Mouse (Mus musculus) left cerebral cortex, adult 2 months (tissue): ENCODE measurements around the gene Tspan17. TPM values are rescaled to one million over a fixed set of nuclear protein-coding genes. Genes with fewer than 3 reads are reported as not detected.

Experiments
- DNase-seq, 2 experiments: peaks; one replicate each; pipeline ENCODE4 v3.0.0; 2021 to 2022; ENCODE audit warnings: low spot score in 2 of 2, mixed read lengths in 1 of 2; ENCODE audit errors: extremely low spot score in 1 of 2
- H3K27ac ChIP-seq: fragments of 200-600 bp; 2 replicates; pipeline ENCODE4 v1.8.1; 2022
- H3K4me3 ChIP-seq: fragments of 200-600 bp; 2 replicates; pipeline ENCODE4 v1.8.1; 2022
- CTCF ChIP-seq: fragments of 200-600 bp; IDR thresholded peaks from 2 replicates; pipeline ENCODE4 v1.8.1; 2022; ENCODE audit warnings: antibody characterized with exemption, mild to moderate bottlenecking, moderate library complexity
- intact Hi-C: fragments of 180-260 bp; cut with DNase I; formaldehyde crosslinking; loops from one replicate; pipeline ENCODE4 v1.15.1; 2025
- total RNA-seq, 2 experiments: library from RNA; stranded (reverse); gene quantifications; 2 replicates each; pipeline ENCODE4 v1.2.3; 2021

Tspan17 gene
- total RNA-seq, 2 experiments from 2014 or later, result 91.7 to 95.3 TPM

DNA sequence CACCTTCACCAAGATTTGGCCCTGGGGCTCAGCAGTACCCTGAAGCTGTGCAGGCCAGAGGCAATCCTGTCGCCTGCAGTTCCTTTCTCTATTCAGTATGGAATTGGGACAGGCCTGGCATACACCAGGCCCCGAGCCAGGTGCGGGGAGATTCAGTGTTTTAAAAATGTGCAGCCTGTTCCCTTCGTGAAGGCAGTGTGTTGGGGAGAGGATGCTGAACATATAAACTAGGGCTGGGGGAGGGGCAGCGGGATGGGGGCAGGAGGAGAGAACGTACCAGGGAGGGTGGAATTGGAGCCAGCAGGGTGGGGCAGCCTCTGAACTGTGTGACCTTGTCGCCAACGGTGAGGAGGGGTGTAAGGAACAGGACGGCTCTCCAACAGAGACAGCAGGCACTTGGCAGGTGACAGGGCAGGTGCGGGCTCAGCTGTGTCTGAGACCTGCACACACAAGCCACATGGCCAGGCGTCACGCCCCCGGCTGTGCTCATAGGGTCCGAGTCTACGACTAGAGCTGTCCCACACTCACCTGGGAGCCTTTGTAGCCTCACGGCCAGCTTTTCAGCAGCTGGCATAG lies 4.9 kb downstream of the Tspan17 start:
- intact Hi-C loops, result loop anchor here (2.0 kb wide), 1 partner anchor 35 kb away; no protein-coding TSS in a partner anchor
- Histone ChIP-seq H3K4me3 (no peak overlapping the region), H3K27ac (peak overlapping the region; percentile 67)
- DNase-seq, result peak in 1 of 2 experiments; percentile 58
- TF ChIP-seq CTCF, result no peak

DNA sequence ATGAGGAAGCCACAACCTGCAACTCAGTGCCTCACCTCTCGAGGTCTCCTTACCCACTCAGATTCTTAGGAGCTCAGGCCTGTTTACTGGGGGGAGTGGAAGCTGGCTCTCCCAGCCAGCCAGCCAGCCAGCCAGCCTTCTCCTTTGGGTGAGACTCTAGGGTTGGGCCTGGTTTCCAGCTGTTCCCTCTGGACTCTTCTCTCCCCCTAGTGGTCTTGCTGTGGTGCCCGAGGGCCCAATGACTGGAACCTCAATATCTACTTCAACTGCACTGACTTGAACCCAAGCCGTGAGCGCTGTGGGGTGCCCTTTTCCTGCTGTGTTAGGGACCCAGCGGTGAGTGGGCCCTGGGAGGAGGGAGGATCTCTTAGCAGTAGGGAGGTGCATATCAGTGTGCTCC lies 5.7 kb downstream of the Tspan17 start:
- Histone ChIP-seq H3K27ac (peak overlapping the region; percentile 58), H3K4me3 (no peak overlapping the region)
- no peak for DNase-seq
- TF ChIP-seq CTCF, result peak; percentile 39
- intact Hi-C loops, result loop anchor here (2.0 to 5.0 kb wide), 2 partner anchors 36 to 207 kb away; no protein-coding TSS in a partner anchor

DNA sequence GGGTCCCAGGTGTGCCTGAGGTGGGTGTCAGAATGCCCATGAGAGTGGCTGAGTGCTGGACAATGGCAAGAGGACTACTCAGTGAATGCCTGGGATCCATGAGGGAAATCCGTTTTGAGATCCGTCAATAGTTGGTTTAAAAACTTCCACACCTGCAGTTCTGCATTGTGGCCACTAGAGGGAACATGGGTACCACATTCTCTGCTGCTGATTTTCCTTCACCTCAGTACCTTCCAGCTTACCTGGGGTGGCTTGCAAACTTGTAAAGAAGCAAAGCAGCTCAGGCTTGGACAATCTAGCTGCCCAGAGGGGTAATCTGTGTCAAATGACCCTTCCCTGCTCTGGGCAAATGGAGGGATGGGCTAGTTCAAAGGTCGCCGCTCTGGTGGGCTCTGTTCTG lies 8.2 kb downstream of the Tspan17 start:
- H3K27ac ChIP-seq, result peak overlapping the region; percentile 84
- DNase-seq, result peak; percentile 44 to 51
- peak; percentile 93 for TF ChIP-seq CTCF

DNA sequence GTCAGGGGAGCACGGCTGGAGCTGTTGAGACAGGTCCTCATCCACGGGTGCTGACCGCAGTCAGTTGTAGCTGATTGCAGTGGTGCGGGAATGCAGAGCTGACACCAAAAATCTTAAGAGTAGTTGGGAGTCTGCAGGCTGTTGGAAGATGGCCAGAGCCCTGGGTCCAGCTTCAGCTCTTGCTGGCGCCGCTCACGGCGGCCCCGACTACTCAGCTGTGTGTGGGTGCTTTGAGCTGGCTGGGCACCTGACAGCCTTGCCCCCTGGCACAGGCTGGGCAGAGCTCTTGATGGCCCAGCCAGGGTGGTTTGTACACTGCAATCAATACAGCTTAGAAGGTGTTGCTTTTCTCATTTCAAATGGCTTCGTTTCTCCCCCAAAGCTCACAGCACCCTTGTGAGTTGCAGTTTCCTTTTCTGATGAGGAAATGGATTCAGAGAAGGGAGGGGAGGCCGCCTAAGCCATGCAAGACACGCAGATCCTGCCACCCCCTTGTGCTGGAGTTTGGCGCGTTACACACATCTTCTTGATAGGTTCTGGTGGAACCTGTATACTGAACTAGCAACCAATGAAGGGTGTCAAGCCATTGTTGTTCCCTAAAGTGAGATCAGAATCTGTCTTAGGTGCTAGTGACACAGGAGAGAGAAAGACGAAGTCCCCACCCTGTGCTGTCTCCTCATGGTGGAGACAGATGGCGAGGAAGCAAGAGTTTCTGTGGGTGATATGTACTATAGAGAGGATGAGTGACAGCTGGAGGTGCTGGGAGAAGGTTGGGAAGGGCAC lies 8.9 kb downstream of the Tspan17 start:
- no peak overlapping the region for H3K4me3 ChIP-seq
- peak overlapping the region; percentile 84 for H3K27ac ChIP-seq
- intact Hi-C loops, result loop anchor here (2.0 to 5.0 kb wide), 4 partner anchors 81 to 381 kb away; partner anchors contain the start of gene Unc5a
- no peak for TF ChIP-seq CTCF
- peak in 1 of 2 experiments; percentile 50 for DNase-seq

More for the DNA sequence above, 8.2 kb downstream of the Tspan17 start:
- intact Hi-C loops, result loop anchor here (2.0 to 5.0 kb wide), 2 partner anchors 81 to 205 kb away; no protein-coding TSS in a partner anchor
- H3K4me3 ChIP-seq, result no peak overlapping the region

DNA sequence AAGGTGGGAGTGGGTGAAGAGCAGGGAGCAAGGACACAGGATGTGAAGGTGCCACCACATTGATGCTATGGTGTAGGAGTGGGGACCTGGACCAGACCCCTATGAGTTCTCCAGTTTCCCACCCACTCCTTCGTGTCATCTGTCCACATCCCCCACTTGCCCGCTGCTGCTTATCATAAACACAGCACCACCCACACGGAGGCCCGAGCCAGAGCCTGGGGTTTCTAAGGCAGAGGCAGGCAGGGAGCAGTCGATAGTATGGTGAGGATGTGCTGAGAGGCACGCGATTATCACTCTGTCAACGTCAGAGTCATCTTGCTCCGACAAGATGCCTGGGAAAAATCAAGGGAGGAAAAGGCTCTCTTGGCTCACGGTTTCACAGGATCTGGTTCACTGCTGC lies 9.6 kb downstream of the Tspan17 start:
- H3K4me3 ChIP-seq, result no peak overlapping the region
- intact Hi-C loops, result loop anchor here (1.0 to 5.0 kb wide), 4 partner anchors 150 to 380 kb away; partner anchors contain the start of gene Unc5a
- DNase-seq, result peak; percentile 62 to 72
- peak overlapping the region; percentile 84 for H3K27ac ChIP-seq
- no peak for TF ChIP-seq CTCF

DNA sequence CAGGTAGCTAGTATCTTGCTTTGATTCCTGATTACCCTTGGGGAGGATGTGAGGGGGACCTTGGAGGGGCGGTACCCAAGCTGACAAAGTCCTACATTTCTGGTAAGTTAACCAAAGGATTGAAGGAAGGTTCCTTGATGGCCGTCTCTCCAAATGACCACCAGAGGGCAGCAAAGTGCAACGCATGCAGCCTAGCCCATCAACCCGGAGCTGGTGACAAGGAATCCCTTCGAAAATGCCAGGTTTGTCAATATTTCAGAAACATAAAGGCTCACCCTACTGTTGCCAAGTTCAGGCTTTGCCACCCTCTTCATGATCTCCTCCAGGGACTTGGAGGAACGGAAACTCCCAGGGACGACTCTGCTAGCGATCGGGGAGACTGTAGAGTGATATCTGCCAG lies 10.5 kb downstream of the Tspan17 start:
- DNase-seq, result peak; percentile 79 to 80
- Histone ChIP-seq H3K4me3 (no peak overlapping the region), H3K27ac (no peak overlapping the region)
- intact Hi-C loops, result loop anchor here (1.0 to 5.0 kb wide), 4 partner anchors 149 to 379 kb away; partner anchors contain the start of gene Unc5a
- TF ChIP-seq CTCF, result peak; percentile 96

DNA sequence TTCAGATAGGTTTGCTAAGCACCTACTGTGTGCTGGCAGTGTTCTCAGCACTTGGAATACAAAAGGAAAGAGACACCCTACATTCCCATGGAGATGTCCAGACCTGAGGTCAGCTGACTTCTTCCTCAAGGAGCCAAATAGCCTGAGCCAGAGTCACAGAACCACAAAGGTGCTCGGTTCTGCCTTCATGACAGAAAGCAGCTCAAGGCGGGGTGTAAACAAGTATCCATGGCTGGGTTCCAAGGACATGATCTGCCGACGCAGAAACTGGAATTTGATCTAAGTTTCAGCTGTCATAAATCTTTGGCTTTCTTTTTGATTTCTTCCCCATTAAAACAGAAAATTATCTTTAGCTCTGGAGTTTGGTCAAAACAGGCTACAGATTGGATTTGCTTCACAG lies 11.0 kb downstream of the Tspan17 start:
- no peak overlapping the region for H3K27ac ChIP-seq
- TF ChIP-seq CTCF, result no peak
- DNase-seq, result no peak
- intact Hi-C loops, result no loop called here
- no peak overlapping the region for H3K4me3 ChIP-seq

DNA sequence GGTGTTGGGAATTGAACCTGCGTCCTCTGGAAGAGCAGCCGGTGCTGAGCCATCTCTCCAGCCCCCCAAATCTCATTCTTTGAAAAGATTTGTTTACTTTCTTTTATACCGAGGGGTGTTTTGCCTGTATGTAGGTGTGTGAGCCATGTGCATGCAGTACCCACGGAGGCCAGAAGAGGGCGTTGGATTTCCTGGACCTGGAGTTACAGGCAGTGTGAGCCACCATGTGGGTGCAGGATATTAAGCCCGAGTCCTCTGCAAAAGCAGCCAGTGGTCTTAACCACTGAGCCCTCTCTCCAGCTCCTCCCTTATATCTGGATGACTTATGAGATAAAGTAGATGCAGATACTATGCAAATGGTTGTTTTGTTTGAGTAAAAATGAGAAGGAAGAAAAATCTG lies 13.8 kb downstream of the Tspan17 start:
- TF ChIP-seq CTCF, result peak; percentile 41
- DNase-seq, result no peak
- no peak overlapping the region for H3K27ac ChIP-seq
- no peak overlapping the region for H3K4me3 ChIP-seq
- intact Hi-C loops, result no loop called here

DNA sequence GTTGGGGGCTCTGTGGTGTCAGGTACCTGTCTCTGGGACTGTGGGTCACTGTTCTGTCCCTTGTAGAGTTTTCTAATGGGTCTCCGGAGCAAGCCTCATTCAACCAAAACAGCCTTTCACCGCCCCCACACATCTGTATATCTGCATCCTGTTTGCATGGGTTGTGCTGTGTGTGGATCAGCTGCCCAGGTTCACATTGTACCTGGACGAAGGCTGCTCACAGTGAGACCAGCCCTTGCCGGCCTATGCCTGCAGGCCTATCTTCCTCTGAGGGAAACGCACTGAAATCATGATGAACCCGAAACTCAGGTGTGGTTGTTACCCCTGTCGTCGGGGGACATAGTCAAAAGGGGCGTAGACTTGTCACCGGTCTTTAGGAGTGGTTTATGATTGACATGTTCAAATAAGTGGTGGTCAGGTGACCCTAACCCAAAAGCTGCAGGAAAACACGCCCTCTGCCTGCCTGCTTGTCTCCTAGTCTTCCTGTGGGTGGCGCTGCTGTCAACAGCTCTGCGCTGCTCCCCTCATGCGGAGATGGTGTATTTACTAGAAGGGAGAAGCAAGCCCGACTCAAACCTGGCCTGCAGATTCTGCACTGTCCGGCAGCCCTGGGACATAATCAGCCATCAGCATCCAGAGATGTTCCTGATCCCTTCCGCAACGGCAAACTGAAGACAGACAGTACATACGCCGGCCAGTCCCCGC lies 16.1 kb downstream of the Tspan17 start:
- Histone ChIP-seq H3K27ac (no peak overlapping the region), H3K4me3 (no peak overlapping the region)
- peak; percentile 39 to 49 for DNase-seq
- peak; percentile 72 for TF ChIP-seq CTCF
- intact Hi-C loops, result no loop called here

DNA sequence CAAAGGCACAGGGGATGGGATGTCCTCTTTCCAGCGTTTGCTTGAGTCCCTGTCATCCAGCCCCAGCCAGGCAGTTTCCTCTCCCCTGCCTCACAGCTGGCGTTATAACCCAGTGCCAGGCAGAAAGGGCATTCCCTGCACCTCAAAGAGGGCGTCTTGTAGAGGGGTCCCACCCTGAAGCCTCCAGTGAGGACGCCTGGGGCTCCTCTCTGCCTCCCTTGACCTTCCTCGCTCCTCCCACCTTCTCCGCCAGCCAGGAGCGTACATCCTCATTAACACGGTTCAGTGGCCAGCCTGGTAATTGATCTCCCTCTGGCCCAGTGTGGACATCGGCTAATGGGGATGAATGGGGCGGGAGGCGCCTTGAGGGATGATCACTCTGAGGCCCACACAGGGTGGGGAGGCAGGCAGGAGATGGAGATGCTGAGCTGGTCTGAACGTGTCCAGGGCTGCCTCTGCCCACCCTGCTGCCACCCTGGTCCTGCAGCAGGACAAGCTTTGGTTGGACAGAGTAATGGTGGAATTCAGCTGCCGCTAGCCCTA lies 17.3 kb downstream of the Tspan17 start:
- Histone ChIP-seq H3K4me3 (no peak overlapping the region), H3K27ac (no peak overlapping the region)
- TF ChIP-seq CTCF, result no peak
- intact Hi-C loops, result no loop called here
- no peak for DNase-seq

DNA sequence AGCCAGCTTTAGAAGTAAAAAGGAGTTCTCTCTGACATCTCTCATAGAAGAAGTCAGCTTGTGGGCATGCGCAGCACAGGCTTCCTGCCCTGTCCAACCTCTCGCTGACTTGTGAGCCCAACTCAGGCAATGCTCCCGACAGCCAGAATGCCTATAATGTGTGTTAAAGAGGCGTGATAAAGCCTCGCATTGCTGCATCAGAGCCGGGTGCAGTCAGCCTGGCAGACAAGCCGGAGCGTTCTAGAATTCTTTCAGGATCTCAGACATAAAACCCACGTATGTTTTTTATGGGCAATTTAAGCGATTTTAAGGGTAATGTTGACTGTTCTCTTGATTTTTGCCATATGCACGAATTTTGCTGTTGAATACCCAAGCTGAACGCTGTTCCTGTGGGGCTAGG lies 18.9 kb downstream of the Tspan17 start:
- TF ChIP-seq CTCF, result no peak

More for the DNA sequence above, 18.9 kb downstream of the Tspan17 start:
- no peak for DNase-seq
- intact Hi-C loops, result loop anchor here (2.0 kb wide), 2 partner anchors 71 to 143 kb away; no protein-coding TSS in a partner anchor
- Histone ChIP-seq H3K4me3 (no peak overlapping the region), H3K27ac (peak overlapping the region; percentile 12; the same call in 1 of the 2 replicates)
